Mouse (Mus musculus) testis, postnatal 10 days (tissue): ENCODE measurements around the gene Olfr943.

Experiments
- DNase-seq: peaks from one replicate; pipeline ENCODE4 v3.0.0; 2021; ENCODE audit warnings: low spot score

Olfr943 gene

DNA sequence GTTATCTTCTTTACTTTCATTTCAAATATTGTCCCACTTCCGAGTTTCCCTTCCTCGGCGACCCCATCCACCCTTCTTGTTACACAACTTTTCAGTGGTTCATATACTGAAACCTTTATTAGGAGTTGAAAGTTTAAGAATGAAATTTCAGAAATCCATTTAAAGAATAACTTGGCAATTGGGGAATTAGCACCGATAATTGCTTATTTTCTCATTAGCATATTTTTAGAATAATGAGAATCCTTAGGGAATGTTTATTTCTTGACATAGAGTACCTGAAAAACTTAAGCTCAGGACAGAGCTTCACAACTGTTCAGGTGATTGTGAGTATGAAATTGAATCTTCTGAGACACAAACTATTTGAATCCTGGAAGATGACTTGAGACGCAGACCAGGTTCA, at the start of gene Olfr943:
TSS of gene Olfr943 (plus strand) at position 301 of the 400 bp plus-strand sequence.
- DNase-seq: no peak

GRCm38 (mm10) chr9:39127326-39127725, 38.8 kb upstream of the Olfr943 start:
- no peak for DNase-seq

GRCm38 (mm10) chr9:39127831-39128230, 38.3 kb upstream of the Olfr943 start, which contains the start of gene Olfr27:
TSS of gene Olfr27 (plus strand) at chr9:39128131.
- no peak for DNase-seq

DNA sequence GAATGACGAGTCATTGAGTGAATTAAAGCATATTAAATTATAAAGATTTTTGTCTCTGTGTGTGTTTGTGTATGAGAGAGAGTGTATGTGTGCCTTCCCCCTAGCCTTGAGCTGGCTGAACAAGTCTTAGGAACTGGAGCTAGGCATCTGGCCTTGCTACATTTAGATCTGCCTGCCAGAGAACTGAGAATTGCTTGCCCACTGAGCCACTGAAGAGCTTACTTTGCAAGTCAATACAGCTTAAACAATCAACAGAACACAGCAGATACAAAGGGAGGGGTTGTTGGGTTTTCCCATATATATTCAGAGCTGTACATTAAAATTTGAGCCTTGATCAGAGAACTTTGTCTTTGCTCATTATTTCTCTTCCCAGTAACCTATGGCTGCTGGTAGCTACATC, 13.7 kb upstream of the Olfr943 start:
- DNase-seq: no peak

DNA sequence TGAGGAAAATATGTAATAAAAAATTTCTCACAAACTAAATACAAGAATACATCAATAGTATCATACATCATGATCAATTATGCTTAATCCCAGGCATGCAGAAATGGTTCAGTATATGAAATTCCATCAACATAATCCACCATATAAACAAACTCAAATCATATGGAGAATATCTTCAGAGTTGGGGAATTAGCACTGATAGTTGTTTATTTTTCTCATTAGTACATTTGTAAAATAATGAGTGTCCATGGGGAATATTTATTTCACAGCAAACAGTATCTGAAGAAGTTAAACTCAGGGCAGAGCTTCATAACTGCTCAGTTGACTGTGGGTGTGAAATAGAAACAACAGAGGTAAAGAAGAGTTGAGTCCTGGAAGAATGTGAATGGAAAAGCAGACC, 35.5 kb downstream of the Olfr943 start, which contains the start of gene Olfr944:
TSS of gene Olfr944 (plus strand) at position 301 of the 400 bp plus-strand sequence.
- no peak for DNase-seq
